Mouse (Mus musculus) liver, embryonic 14.5 days (tissue): Measurements from ENCODE around the gene Tmeff1.
A peak's percentile ranks its signal among the peaks of the same experiment; 100 is the strongest.

ENCODE experiments used
- CTCF ChIP-seq: IDR thresholded peaks from 2 replicates; pipeline ENCODE4 v1.5.1; 2016; ENCODE audit warnings: antibody characterized with exemption, low read depth, control low read depth
- EP300 ChIP-seq: IDR thresholded peaks from 2 replicates; pipeline ENCODE4 v1.6.1; 2016; ENCODE audit warnings: antibody characterized with exemption, low read depth

- TF ChIP-seq CTCF, result peak; percentile 64
- no peak for TF ChIP-seq EP300
Observed at GRCm38 (mm10) chr4:48690640-48691039, 105.7 kb downstream of the Tmeff1 start.
